Mouse (Mus musculus) midbrain, embryonic 14.5 days (tissue): Measurements from ENCODE around the gene Mpp3. TPM values are rescaled to one million over a fixed set of nuclear protein-coding genes. Genes with fewer than 3 reads are reported as not detected.

ENCODE experiments used
- ATAC-seq: fragments of 200-750 bp; cut with Nextera tagmentation; 2 replicates; pipeline ENCODE4 v1.8.0; 2017; ENCODE audit warnings: moderate number of reproducible peaks, moderate library complexity; ENCODE audit not compliant: low FRiP score, low TSS enrichment
- DNase-seq: peaks from one replicate; pipeline ENCODE4 v3.0.0-alpha.2; 2015
- H3K27ac ChIP-seq: fragments of 300-500 bp; sonication (generic); replicated peaks from 2 replicates; pipeline ENCODE4 v1.5.1; 2014; ENCODE audit warnings: mild to moderate bottlenecking, low read depth, low read length, moderate library complexity
- H3K27me3 ChIP-seq: fragments of 300-500 bp; sonication (generic); 2 replicates; pipeline ENCODE4 v1.6.1; 2014; ENCODE audit warnings: low read length, control low read depth, mixed read lengths; ENCODE audit not compliant: control insufficient read depth, insufficient read depth
- H3K36me3 ChIP-seq: fragments of 300-500 bp; sonication (generic); 2 replicates; pipeline ENCODE4 v1.6.1; 2014; ENCODE audit warnings: low read length, control low read depth; ENCODE audit not compliant: control insufficient read depth, insufficient read depth
- H3K4me1 ChIP-seq: fragments of 300-500 bp; sonication (generic); 2 replicates; pipeline ENCODE4 v1.6.1; 2014; ENCODE audit warnings: mild to moderate bottlenecking, antibody characterized with exemption, low read length, control low read depth; ENCODE audit not compliant: control insufficient read depth, insufficient read depth
- H3K4me2 ChIP-seq: fragments of 300-500 bp; sonication (generic); 2 replicates; pipeline ENCODE4 v1.6.1; 2014; ENCODE audit warnings: mild to moderate bottlenecking, low read length, moderate library complexity
- H3K4me3 ChIP-seq: fragments of 300-500 bp; sonication (generic); replicated peaks from 2 replicates; pipeline ENCODE4 v1.5.1; 2014; ENCODE audit warnings: low read depth, low read length
- H3K9ac ChIP-seq: fragments of 300-500 bp; sonication (generic); replicated peaks from 2 replicates; pipeline ENCODE4 v1.6.1; 2014; ENCODE audit warnings: mild to moderate bottlenecking, low read length, moderate library complexity
- H3K9me3 ChIP-seq: fragments of 300-500 bp; sonication (generic); 2 replicates; pipeline ENCODE4 v1.6.1; 2016; ENCODE audit warnings: low read length, control low read depth, mixed read lengths; ENCODE audit not compliant: control insufficient read depth
- WGBS: fragments of 180-500 bp; shearing (Covaris S2); extraction: QIAGEN DNeasy Blood & Tissue Kit; methylation state at CpG from one replicate; pipeline ENCODE4 v1.1.7; 2014; 5-methylcytosine and 5-hydroxymethylcytosine counted together
- polyA plus RNA-seq: library from polyadenylated mRNA; unstranded; fragments of >200 nt; fragmentation: Nextera tagmentation; extraction: Ambion mirVana; gene quantifications from 2 replicates; pipeline ENCODE4 v1.2.1, GENCODE M21; 2014

The Mpp3 gene
- polyA plus RNA-seq, 1 experiment from 2014 or later: 54.2 TPM

GRCm38 (mm10) chr11:102034887-102035286 is 6.6 kb upstream of the Mpp3 start:
- ATAC-seq (no peak), DNase-seq (no peak)
- no peak overlapping the region for H3K9ac ChIP-seq
- no peak overlapping the region for H3K4me2 ChIP-seq
- no peaks in the 10 kb centered on the region for H3K9me3 ChIP-seq
- no peaks in the 10 kb centered on the region for H3K27me3 ChIP-seq
- WGBS: 66% methylated on average over 8 of the region's 8 CpGs
- peaks cover 2% of the 10 kb centered on the region; the same call in 1 of the 2 replicates for H3K4me1 ChIP-seq
- no peaks in the 10 kb centered on the region for H3K36me3 ChIP-seq
- no peak overlapping the region for H3K4me3 ChIP-seq
- H3K27ac ChIP-seq: no peak overlapping the region

DNA sequence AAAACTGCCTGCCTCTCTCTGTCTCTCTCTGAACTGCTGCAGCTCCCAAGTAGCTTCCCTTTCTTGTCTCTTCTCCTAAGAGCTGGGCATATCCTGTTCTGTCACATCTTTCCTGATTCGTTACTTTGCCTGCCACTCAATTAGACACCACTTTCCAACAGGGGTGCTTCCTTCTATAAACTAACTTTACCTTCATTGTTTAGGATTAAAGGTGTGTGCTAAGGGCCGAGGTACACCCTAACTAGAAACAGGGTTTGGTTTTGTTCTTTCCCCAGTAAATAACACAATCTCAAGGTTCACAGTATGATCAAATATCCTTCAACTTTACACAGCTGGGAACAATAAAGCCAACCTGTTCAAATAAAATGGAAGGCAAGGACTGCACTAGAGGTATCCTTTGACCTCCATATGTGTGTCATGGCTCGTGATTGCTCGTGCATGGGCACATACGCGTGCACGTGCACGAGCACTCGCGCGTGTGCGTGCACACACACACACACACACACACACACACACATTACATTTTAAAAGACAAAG is 4.9 kb upstream of the Mpp3 start:
- no peak overlapping the region for H3K4me2 ChIP-seq
- ATAC-seq: no peak
- 92% methylated on average over 12 of the region's 12 CpGs for WGBS
- H3K27ac ChIP-seq: no peak overlapping the region
- no peak overlapping the region for H3K9ac ChIP-seq
- H3K4me3 ChIP-seq: no peak overlapping the region
- no peak for DNase-seq
- no peaks in the 10 kb centered on the region for H3K36me3 ChIP-seq
- no peaks in the 10 kb centered on the region for H3K27me3 ChIP-seq
- no peaks in the 10 kb centered on the region for H3K9me3 ChIP-seq
- H3K4me1 ChIP-seq: peaks cover 6% of the 10 kb centered on the region; the same call in 1 of the 2 replicates

DNA sequence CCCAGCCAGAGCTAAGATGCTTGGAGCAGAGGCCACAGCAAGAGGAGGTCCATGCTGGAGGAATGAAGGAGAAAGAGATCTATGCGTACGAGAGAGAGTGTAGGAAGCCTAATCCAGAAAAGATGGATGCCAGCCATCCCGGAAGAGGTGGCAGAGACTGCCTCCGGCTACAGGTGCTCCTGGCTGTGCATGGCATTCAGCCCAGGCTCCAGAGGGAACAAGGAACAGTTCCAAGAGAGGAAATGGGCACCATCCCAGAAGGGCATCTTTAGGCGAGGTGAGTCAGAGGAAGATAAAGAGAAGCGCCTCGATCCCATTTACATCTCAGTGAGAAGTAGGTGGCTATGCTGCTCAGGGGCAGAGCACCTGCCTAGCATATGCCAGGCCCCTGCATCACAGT is 2.9 kb upstream of the Mpp3 start:
- ATAC-seq: no peak
- Histone ChIP-seq H3K9me3 (no peaks in the 10 kb centered on the region), H3K36me3 (no peaks in the 10 kb centered on the region), H3K4me3 (no peak overlapping the region), H3K4me1 (peaks cover 13% of the 10 kb centered on the region), H3K27ac (no peak overlapping the region), H3K27me3 (no peaks in the 10 kb centered on the region), H3K9ac (no peak overlapping the region), H3K4me2 (no peak overlapping the region)
- WGBS: 82% methylated on average over 7 of the region's 7 CpGs
- no peak for DNase-seq

DNA sequence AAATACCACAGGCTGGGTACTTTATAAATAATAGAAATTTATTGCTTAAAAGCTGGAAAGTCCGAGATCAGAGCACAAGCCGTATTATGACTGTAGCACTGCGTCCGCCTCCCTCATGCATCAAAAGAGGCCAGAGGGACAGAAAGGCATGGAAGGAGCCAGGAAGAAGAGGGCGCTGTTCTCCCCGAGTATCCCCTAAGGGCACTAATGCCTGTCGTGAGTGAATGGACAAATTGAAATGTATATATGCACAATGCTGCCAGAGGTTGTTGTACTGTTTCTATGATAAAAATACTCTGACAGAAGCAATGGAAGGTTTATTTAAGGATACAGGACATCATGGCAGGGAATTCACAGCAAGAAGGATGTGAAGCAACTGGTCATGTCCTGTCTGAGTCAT is 1.7 kb upstream of the Mpp3 start:
- 30% methylated on average over 7 of the region's 7 CpGs for WGBS
- DNase-seq (no peak), ATAC-seq (no peak)
- Histone ChIP-seq H3K9ac (no peak overlapping the region), H3K4me1 (peaks cover 22% of the 10 kb centered on the region), H3K9me3 (no peaks in the 10 kb centered on the region), H3K27me3 (no peaks in the 10 kb centered on the region), H3K36me3 (no peaks in the 10 kb centered on the region), H3K4me2 (no peak overlapping the region), H3K27ac (no peak overlapping the region), H3K4me3 (no peak overlapping the region)

DNA sequence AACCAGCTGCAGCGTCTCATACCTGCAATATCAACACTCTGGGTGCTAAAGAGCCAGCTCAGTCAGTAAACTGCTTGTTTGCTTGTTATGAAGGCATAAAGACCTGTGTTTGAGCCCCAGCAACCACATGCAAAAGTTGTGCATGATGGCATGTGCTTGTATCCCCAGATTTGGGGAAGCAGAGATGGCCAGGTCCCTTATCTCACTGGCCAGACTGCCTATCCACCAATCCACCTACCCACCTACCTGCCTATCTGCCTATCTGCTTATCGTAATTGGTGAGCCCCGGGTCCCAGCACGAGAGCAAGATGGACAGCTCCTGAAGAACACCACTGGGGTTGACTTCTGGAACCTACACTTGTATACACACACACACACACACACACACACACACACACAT is 1.0 kb upstream of the Mpp3 start:
- ATAC-seq (no peak), DNase-seq (no peak)
- Histone ChIP-seq H3K9ac (no peak overlapping the region), H3K4me2 (no peak overlapping the region), H3K36me3 (no peaks in the 10 kb centered on the region), H3K27ac (no peak overlapping the region), H3K4me3 (no peak overlapping the region), H3K4me1 (peaks cover 24% of the 10 kb centered on the region), H3K27me3 (no peaks in the 10 kb centered on the region), H3K9me3 (no peaks in the 10 kb centered on the region)
- WGBS: 86% methylated on average over 4 of the region's 4 CpGs

- peak; percentile 77 for DNase-seq
- peak overlapping the region; percentile 91 for H3K27ac ChIP-seq
- H3K4me3 ChIP-seq: peak overlapping the region; percentile 68
- H3K36me3 ChIP-seq: peaks cover 4% of the 10 kb centered on the region; the same call in 1 of the 2 replicates
- peak overlapping the region; percentile 84 for H3K9ac ChIP-seq
- no peaks in the 10 kb centered on the region for H3K27me3 ChIP-seq
- H3K4me2 ChIP-seq: peak overlapping the region; percentile 64
- H3K9me3 ChIP-seq: no peaks in the 10 kb centered on the region
- ATAC-seq: peak; percentile 44
- WGBS: 2% methylated on average over 12 of the region's 12 CpGs
- peaks cover 27% of the 10 kb centered on the region for H3K4me1 ChIP-seq
Measured at GRCm38 (mm10) chr11:102027361-102028017, 772 bp downstream of the Mpp3 start.

GRCm38 (mm10) chr11:102026694-102027360 is 1.4 kb downstream of the Mpp3 start:
- WGBS: under 1% methylated on average over 45 of the region's 73 CpGs
- Histone ChIP-seq H3K27ac (peak overlapping the region; percentile 91), H3K36me3 (peaks cover 9% of the 10 kb centered on the region), H3K4me3 (peak overlapping the region; percentile 68), H3K4me1 (peaks cover 27% of the 10 kb centered on the region), H3K9me3 (no peaks in the 10 kb centered on the region), H3K9ac (peak overlapping the region; percentile 84), H3K27me3 (no peaks in the 10 kb centered on the region), H3K4me2 (peak overlapping the region; percentile 64)
- ATAC-seq (peak; percentile 89), DNase-seq (peak; percentile 93)

DNA sequence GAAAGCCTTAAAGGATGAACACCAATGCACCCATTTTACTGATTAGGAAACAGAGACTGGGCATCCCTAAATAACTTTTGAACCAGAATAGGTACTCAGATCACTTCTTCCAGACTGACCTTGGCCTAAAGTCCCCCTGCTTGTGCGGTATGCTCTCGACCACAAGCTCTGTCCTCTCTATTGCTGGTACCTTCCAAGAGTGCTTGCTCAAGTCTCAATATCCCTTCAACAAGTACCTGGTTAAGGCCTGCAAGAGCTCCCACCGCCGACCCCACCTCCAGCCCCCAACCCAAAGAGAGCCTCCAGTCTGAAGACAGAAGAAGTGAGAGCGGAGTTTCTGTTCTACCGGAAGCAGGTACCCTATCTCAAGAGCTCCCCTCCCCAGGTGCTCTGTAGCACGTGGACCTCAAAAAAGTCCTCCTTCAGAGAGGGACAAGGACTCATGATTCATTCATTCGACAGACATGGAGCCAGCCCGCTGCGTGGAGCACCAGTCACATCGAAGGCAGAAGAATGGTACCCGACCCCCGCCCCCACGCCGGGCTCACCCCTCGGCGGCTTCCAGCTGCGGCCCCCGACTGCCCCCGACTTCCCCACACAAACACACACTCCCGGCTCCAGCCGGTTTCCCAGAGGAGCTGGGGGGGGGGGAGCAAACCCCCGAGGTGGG is 2.1 kb downstream of the Mpp3 start:
- Histone ChIP-seq H3K9ac (peak overlapping the region; percentile 84), H3K4me2 (peak overlapping the region; percentile 64), H3K27me3 (no peaks in the 10 kb centered on the region), H3K4me3 (peak overlapping the region; percentile 68), H3K4me1 (peaks cover 27% of the 10 kb centered on the region), H3K27ac (peak overlapping the region; percentile 91), H3K36me3 (peaks cover 14% of the 10 kb centered on the region), H3K9me3 (no peaks in the 10 kb centered on the region)
- DNase-seq (peak; percentile 71), ATAC-seq (peak; percentile 7; the same call in 1 of the 2 replicates)
- 2% methylated on average over 22 of the region's 23 CpGs for WGBS
